Mouse (Mus musculus) hindbrain, embryonic 16.5 days (tissue): ENCODE results near the gene Zfp385b. TPM values are rescaled to one million over a fixed set of nuclear protein-coding genes. Genes with fewer than 3 reads are reported as not detected.
"Not testable (repeated sequence)": the region's sequence is repeated elsewhere in the genome, so short reads cannot be mapped to it uniquely, and the experiment has no call there.

ENCODE experiments used
- ATAC-seq: fragments of 200-750 bp; cut with Nextera tagmentation; 2 replicates; pipeline ENCODE4 v1.8.0; 2017; ENCODE audit warnings: moderate TSS enrichment, moderate library complexity
- H3K27ac ChIP-seq: fragments of 300-500 bp; sonication (generic); 2 replicates; pipeline ENCODE4 v1.5.1; 2014; ENCODE audit warnings: low read depth, mild to moderate bottlenecking, control low read depth, low read length, moderate library complexity
- H3K27me3 ChIP-seq: fragments of 300-500 bp; sonication (generic); replicated peaks from 2 replicates; pipeline ENCODE4 v1.6.1; 2014; ENCODE audit warnings: low read length; ENCODE audit not compliant: control insufficient read depth, insufficient read depth
- H3K36me3 ChIP-seq: fragments of 300-500 bp; sonication (generic); 2 replicates; pipeline ENCODE4 v1.6.1; 2014; ENCODE audit warnings: mild to moderate bottlenecking, low read length, moderate library complexity, mixed read lengths; ENCODE audit not compliant: control insufficient read depth, insufficient read depth
- H3K4me1 ChIP-seq: fragments of 300-500 bp; sonication (generic); 2 replicates; pipeline ENCODE4 v1.6.1; 2014; ENCODE audit warnings: low read depth, low read length; ENCODE audit not compliant: control insufficient read depth, insufficient read depth
- H3K4me2 ChIP-seq: fragments of 300-500 bp; sonication (generic); 2 replicates; pipeline ENCODE4 v1.6.1; 2014; ENCODE audit warnings: mild to moderate bottlenecking, low read length, control low read depth, moderate library complexity
- H3K4me3 ChIP-seq: fragments of 300-500 bp; sonication (generic); 2 replicates; pipeline ENCODE4 v1.5.1; 2014; ENCODE audit warnings: mild to moderate bottlenecking, low read length, control low read depth, moderate library complexity
- H3K9ac ChIP-seq: fragments of 300-500 bp; sonication (generic); 2 replicates; pipeline ENCODE4 v1.6.1; 2014; ENCODE audit warnings: low read depth, mild to moderate bottlenecking, control low read depth, low read length, moderate library complexity
- H3K9me3 ChIP-seq: fragments of 300-500 bp; sonication (generic); 2 replicates; pipeline ENCODE4 v1.6.1; 2014; ENCODE audit warnings: mild to moderate bottlenecking, low read length, moderate library complexity; ENCODE audit not compliant: control insufficient read depth
- WGBS: fragments of 180-500 bp; shearing (Covaris S2); extraction: QIAGEN DNeasy Blood & Tissue Kit; methylation state at CpG from one replicate; pipeline ENCODE4 v1.1.7; 2014; 5-methylcytosine and 5-hydroxymethylcytosine counted together
- polyA plus RNA-seq: library from polyadenylated mRNA; unstranded; fragments of >200 nt; fragmentation: Nextera tagmentation; extraction: Ambion mirVana; gene quantifications from 2 replicates; pipeline ENCODE4 v1.2.1, GENCODE M21; 2015

Gene Zfp385b
- polyA plus RNA-seq, 1 experiment from 2014 or later: 17.4 TPM

DNA sequence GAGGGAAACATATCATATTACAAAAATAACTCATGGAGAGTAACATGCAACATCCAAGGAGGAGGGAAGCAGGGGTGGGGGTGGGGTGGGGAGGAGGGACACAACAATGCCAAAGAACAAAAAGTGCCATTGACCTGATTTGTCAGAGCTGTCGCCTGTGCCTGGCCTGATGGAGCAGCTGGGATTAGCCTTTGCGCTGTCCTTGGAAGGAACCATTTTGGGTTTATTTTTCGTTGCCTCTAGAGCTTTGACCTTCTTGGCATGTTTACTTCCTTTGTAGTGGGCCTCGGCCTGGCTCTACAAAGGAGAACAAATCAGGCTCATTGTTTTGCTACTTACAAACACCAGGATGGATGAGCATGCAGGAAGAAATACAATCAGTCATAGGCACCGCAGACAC is 369.4 kb downstream of the Zfp385b start:
- 0 out of 2 replicates have a peak, but pooled peaks have one; percentile 6 for ATAC-seq
- H3K27ac ChIP-seq, H3K36me3 ChIP-seq, H3K4me3 ChIP-seq, H3K4me1 ChIP-seq, H3K4me2 ChIP-seq, H3K9me3 ChIP-seq, H3K9ac ChIP-seq, H3K27me3 ChIP-seq: not testable (repeated sequence)
- 34% methylated on average over 5 of the region's 5 CpGs for WGBS

DNA sequence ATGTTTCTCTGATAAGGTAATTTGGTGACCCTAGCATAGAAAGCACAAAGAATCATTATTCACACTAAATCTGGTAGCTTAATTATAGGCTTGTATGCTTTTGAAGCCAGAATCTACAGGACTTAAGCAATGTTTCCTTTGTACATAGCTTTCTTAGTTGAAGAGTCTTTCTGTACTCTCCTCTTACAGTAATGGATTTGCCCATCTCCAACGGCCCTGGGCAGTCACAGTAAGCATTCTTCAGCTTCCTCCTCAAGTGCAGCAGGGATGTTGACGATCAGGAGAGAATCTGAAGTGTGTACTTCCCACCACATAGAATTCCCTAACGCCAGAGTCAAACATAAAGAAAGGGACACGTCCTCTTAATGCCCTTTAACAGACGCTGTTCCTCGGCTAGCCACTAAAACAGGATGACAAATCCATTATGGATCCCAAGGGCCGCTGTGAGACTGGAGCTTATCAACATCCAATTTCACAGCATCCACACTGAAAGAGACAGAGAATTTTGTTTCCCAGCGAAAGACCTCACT is 370.4 kb downstream of the Zfp385b start:
- Histone ChIP-seq H3K27ac (peak overlapping the region; percentile 2; the same call in 1 of the 2 replicates), H3K36me3 (no peaks in the 10 kb centered on the region), H3K9me3 (no peaks in the 10 kb centered on the region), H3K4me1 (peaks cover 6% of the 10 kb centered on the region; the same call in 1 of the 2 replicates), H3K27me3 (no peaks in the 10 kb centered on the region), H3K4me2 (no peak overlapping the region), H3K4me3 (no peak overlapping the region), H3K9ac (no peak overlapping the region)
- WGBS: 26% methylated on average over 8 of the region's 8 CpGs
- no peak for ATAC-seq

DNA sequence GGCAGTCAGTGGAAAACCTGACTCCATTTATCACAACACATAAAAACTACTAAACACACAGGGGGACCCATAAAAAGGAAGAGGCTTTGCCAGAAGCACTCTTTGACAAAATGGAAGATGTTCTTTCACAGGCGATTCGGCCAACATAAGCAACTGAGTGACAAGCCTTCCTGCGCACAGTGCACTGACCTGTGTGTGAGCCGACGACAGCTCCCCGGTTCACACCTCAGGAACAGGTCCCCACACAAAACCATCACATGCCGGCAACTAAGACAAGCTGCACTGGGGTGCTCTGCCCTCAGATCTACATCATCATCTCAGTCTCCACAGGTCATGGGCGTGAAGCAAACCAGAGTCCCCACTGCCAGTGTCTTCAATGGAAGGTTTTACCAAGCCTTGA is 375.2 kb downstream of the Zfp385b start:
- Histone ChIP-seq H3K36me3 (no peaks in the 10 kb centered on the region), H3K9ac (no peak overlapping the region), H3K4me3 (no peak overlapping the region), H3K4me2 (no peak overlapping the region), H3K27ac (no peak overlapping the region), H3K9me3 (no peaks in the 10 kb centered on the region), H3K4me1 (peaks cover 6% of the 10 kb centered on the region; the same call in 1 of the 2 replicates), H3K27me3 (no peaks in the 10 kb centered on the region)
- no peak for ATAC-seq
- WGBS: 92% methylated on average over 8 of the region's 8 CpGs

DNA sequence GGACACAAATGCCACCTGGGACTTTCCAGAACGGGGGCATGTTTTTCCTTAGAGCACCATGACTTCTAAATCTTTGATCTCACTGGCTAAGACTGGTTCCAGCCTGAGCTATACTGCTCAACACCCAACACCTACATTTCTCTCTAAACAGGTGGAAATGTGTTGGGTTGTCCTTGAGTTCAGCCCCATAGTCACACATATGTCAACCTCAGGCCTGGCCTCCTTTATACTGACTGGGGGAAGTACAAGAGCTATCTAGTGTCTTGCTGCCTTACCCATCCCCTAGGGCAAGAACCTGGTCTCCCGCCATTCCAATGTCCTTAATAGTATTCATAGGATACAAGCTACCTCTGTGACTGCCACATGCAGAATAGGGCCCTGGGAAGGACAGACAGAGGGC is 378.8 kb downstream of the Zfp385b start:
- Histone ChIP-seq H3K27ac (no peak overlapping the region), H3K9ac (no peak overlapping the region), H3K9me3 (no peaks in the 10 kb centered on the region), H3K36me3 (no peaks in the 10 kb centered on the region), H3K4me2 (no peak overlapping the region), H3K4me3 (no peak overlapping the region), H3K27me3 (no peaks in the 10 kb centered on the region), H3K4me1 (no peaks in the 10 kb centered on the region; the same call in none of the 2 replicates)
- ATAC-seq: no peak
- WGBS: 89% methylated on average over 2 of the region's 2 CpGs

DNA sequence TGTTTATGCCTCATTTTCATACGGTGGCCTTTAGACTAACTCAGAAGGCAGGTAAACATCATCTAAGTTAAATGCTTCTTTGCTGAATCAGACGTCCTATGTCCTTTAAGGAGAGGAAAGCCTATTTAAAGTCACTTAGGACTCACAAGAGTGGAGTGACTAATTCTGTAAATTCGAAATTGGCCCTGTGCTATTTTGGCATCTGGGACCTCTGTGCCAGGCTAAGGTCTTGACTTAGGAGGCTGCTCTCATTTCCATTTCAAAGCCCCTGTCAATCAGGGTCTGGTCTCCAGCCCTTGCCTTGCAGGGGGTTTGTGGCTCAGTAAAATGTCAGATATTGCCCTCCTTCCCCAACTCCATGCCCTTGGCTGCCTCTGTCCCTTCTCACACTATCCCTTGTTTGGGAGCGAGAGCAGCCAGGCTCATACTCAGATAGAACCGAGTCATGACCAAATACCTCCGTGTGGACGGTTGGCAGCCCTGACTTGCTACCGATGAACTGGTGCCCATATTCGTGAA is 383.1 kb downstream of the Zfp385b start:
- Histone ChIP-seq H3K4me1 (no peaks in the 10 kb centered on the region; the same call in none of the 2 replicates), H3K9ac (no peak overlapping the region), H3K27ac (no peak overlapping the region), H3K36me3 (no peaks in the 10 kb centered on the region), H3K4me3 (no peak overlapping the region), H3K27me3 (no peaks in the 10 kb centered on the region), H3K4me2 (no peak overlapping the region), H3K9me3 (no peaks in the 10 kb centered on the region)
- peak; percentile 61; the same call in 1 of the 2 replicates for ATAC-seq
- 39% methylated on average over 9 of the region's 9 CpGs for WGBS

DNA sequence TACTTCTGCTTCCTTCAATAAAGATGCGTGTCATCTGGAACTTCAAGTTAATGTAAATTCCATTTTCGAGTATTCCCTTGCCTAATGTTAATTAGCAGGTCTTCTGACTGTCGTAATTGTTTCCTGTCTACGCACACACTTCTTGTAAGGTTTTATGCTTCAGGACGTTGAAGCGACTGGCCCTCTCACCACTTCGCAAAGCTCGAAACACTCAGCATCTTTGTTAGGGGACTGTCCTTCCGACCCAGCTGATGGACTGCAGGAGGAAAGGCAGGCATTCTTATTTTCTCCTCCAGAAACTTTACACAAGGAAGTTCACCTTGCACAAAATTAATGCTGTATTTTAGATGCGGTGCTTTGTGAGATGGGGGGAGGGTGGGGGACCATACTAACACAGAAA is 400.0 kb downstream of the Zfp385b start:
- no peaks in the 10 kb centered on the region for H3K4me1 ChIP-seq
- H3K4me3 ChIP-seq: no peak overlapping the region
- ATAC-seq: no peak
- H3K9me3 ChIP-seq: no peaks in the 10 kb centered on the region
- no peak overlapping the region for H3K27ac ChIP-seq
- no peak overlapping the region for H3K4me2 ChIP-seq
- WGBS: 57% methylated on average over 10 of the region's 10 CpGs
- H3K36me3 ChIP-seq: no peaks in the 10 kb centered on the region
- H3K9ac ChIP-seq: no peak overlapping the region
- no peaks in the 10 kb centered on the region for H3K27me3 ChIP-seq

DNA sequence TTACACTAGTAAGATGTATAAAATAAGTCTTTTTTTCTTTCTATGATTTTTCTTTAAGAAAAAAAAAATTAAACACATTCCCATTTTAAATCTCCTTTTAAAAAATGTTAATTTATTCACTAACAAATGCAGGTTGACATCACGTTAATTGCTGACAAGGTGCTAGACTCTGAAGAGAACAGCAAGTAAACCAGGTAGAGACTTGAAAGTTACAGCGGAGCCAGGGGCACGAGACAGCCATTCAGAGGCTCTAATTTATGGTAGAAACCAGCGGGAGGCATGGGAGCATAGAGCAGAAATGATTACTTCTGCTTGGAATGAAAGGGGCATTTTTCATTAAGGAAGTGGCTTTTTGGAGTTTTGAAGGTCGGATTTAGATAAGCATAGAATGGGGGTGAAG is 401.4 kb downstream of the Zfp385b start:
- no peak overlapping the region for H3K27ac ChIP-seq
- no peaks in the 10 kb centered on the region for H3K9me3 ChIP-seq
- 45% methylated on average over 5 of the region's 5 CpGs for WGBS
- H3K36me3 ChIP-seq: no peaks in the 10 kb centered on the region
- no peak overlapping the region for H3K4me2 ChIP-seq
- H3K4me1 ChIP-seq: no peaks in the 10 kb centered on the region
- H3K9ac ChIP-seq: no peak overlapping the region
- H3K4me3 ChIP-seq: no peak overlapping the region
- no peak for ATAC-seq
- H3K27me3 ChIP-seq: no peaks in the 10 kb centered on the region

DNA sequence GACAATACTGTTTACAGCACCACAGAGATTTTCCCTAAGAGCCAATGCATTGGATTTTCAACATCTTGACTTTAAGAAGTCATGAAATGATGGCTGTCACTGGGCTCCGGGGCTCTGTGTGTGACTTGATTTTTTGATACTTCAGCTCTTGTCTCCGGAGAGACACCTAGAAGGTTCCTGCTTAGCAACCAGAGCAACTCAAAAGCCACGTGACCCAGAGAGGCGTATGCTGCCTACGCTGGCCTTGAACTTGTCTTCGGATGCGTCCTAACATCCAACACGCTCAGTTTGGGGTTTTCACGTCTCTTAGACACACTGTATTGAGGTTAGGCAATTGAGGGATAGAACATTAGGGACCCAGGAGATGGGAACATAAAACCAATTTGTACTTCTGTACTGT is 407.3 kb downstream of the Zfp385b start:
- no peak for ATAC-seq
- no peak overlapping the region for H3K27ac ChIP-seq
- H3K27me3 ChIP-seq: no peaks in the 10 kb centered on the region
- no peak overlapping the region for H3K9ac ChIP-seq
- H3K4me2 ChIP-seq: no peak overlapping the region
- H3K36me3 ChIP-seq: no peaks in the 10 kb centered on the region
- 93% methylated on average over 9 of the region's 9 CpGs for WGBS
- no peaks in the 10 kb centered on the region for H3K4me1 ChIP-seq
- no peak overlapping the region for H3K4me3 ChIP-seq
- no peaks in the 10 kb centered on the region for H3K9me3 ChIP-seq

DNA sequence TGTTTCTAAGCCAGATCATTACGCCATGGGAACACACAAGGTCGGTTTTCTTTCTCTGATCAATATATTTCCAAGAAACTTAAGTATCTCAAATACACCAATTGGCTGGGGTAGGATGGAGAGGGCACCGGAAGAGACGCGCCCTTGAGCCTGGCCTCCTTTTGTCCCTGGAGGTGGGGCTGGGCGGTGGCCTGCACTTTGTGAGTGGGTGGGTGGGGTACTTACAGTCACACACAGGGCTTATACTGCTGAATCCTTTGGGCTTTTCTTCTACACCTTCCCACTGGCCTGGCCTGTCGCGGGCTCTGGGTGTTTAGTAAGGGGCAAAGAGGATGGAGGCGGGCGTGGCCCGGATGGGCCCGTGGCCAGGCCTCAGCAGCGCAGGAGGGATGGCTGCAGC is 407.8 kb downstream of the Zfp385b start:
- H3K4me2 ChIP-seq: no peak overlapping the region
- H3K4me3 ChIP-seq: no peak overlapping the region
- WGBS: 88% methylated on average over 13 of the region's 13 CpGs
- no peak overlapping the region for H3K9ac ChIP-seq
- no peaks in the 10 kb centered on the region for H3K27me3 ChIP-seq
- H3K36me3 ChIP-seq: no peaks in the 10 kb centered on the region
- H3K4me1 ChIP-seq: no peaks in the 10 kb centered on the region
- ATAC-seq: no peak
- H3K9me3 ChIP-seq: no peaks in the 10 kb centered on the region
- H3K27ac ChIP-seq: no peak overlapping the region
